Mouse (Mus musculus) E14TG2a.4 (cell line): ENCODE results near the gene Trim62.
A peak's percentile ranks its signal among the peaks of the same experiment; 100 is the strongest.

Experiments
- CTCF ChIP-seq: conservative IDR thresholded peaks from 2 replicates; pipeline ENCODE4 v1.5.1; 2014; ENCODE audit warnings: low read length
- NANOG ChIP-seq: IDR thresholded peaks from 2 replicates; pipeline ENCODE4 v1.6.1; 2014; ENCODE audit warnings: borderline replicate concordance, low read length, mixed read lengths
- POU5F1 ChIP-seq: IDR thresholded peaks from 2 replicates; pipeline ENCODE4 v1.6.1; 2014; ENCODE audit warnings: low read length, borderline replicate concordance

DNA sequence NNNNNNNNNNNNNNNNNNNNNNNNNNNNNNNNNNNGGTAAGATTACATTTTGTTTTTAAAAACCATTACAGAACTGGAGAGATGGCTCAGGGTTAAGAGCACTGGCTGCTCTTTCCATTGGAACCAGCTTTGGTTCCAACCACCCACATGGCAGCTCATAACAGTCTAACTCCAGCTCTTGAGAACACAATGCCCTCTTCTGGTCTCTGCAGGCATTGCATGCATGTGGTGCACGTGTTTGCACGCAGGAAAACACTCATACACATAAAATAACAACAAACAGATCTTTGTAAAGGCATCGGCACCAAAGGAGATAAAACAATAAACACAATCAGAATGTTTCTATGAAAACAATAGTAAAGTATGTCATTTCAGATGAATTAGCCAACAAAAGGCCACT, 59.0 kb downstream of the Trim62 start:
- TF ChIP-seq CTCF (peak; percentile 67), NANOG (no peak), POU5F1 (no peak)
